Mouse (Mus musculus) midbrain, embryonic 11.5 days (tissue): ENCODE measurements around the gene Rapgef4. TPM values are rescaled to one million over a fixed set of nuclear protein-coding genes. Genes with fewer than 3 reads are reported as not detected.

Experiments used
- ATAC-seq: fragments of 200-750 bp; cut with Nextera tagmentation; 2 replicates; pipeline ENCODE4 v1.8.0; 2017; ENCODE audit warnings: moderate TSS enrichment, moderate library complexity; ENCODE audit not compliant: low FRiP score
- DNase-seq: peaks from one replicate; pipeline ENCODE4 v3.0.0; 2015; ENCODE audit warnings: low spot score; ENCODE audit errors: missing footprints
- H3K27ac ChIP-seq: fragments of 300-500 bp; sonication (generic); 2 replicates; pipeline ENCODE4 v1.5.1; 2014; ENCODE audit warnings: low read depth, low read length
- H3K27me3 ChIP-seq: fragments of 300-500 bp; sonication (generic); 2 replicates; pipeline ENCODE4 v1.6.1; 2014; ENCODE audit warnings: mild to moderate bottlenecking, low read length, moderate library complexity, mixed read lengths; ENCODE audit not compliant: control insufficient read depth, insufficient read depth
- H3K36me3 ChIP-seq: fragments of 300-500 bp; sonication (generic); 2 replicates; pipeline ENCODE4 v1.6.1; 2014; ENCODE audit warnings: mild to moderate bottlenecking, low read length, moderate library complexity, mixed read lengths; ENCODE audit not compliant: control insufficient read depth, insufficient read depth
- H3K4me1 ChIP-seq: fragments of 300-500 bp; sonication (generic); 2 replicates; pipeline ENCODE4 v1.6.1; 2014; ENCODE audit warnings: low read length; ENCODE audit not compliant: control insufficient read depth, insufficient read depth
- H3K4me2 ChIP-seq: fragments of 300-500 bp; sonication (generic); 2 replicates; pipeline ENCODE4 v1.6.1; 2014; ENCODE audit warnings: mild to moderate bottlenecking, moderate library complexity
- H3K4me3 ChIP-seq: fragments of 300-500 bp; sonication (generic); 2 replicates; pipeline ENCODE4 v1.5.1; 2014; ENCODE audit warnings: low read depth, low read length
- H3K9ac ChIP-seq: fragments of 300-500 bp; sonication (generic); 2 replicates; pipeline ENCODE4 v1.6.1; 2014; ENCODE audit warnings: low read length
- H3K9me3 ChIP-seq: fragments of 300-500 bp; sonication (generic); 2 replicates; pipeline ENCODE4 v1.6.1; 2016; ENCODE audit warnings: low read length; ENCODE audit not compliant: control insufficient read depth
- WGBS: fragments of 180-500 bp; shearing (Covaris S2); extraction: QIAGEN DNeasy Blood & Tissue Kit; methylation state at CpG from one replicate; pipeline ENCODE4 v1.1.7; 2014; 5-methylcytosine and 5-hydroxymethylcytosine counted together
- polyA plus RNA-seq: library from polyadenylated mRNA; unstranded; fragments of >200 nt; fragmentation: Nextera tagmentation; extraction: Ambion mirVana; gene quantifications from 2 replicates; pipeline ENCODE4 v1.2.1, GENCODE M21; 2014

Rapgef4 gene
- polyA plus RNA-seq, 1 experiment from 2014 or later: 2.0 TPM

- H3K4me3 ChIP-seq: no peak overlapping the region
- H3K27ac ChIP-seq: no peak overlapping the region
- no peak for DNase-seq
- H3K27me3 ChIP-seq: no peaks in the 10 kb centered on the region
- WGBS: 90% methylated on average over 2 of the region's 2 CpGs
- no peaks in the 10 kb centered on the region for H3K36me3 ChIP-seq
- H3K9ac ChIP-seq: no peak overlapping the region
- no peak for ATAC-seq
- no peaks in the 10 kb centered on the region for H3K9me3 ChIP-seq
- H3K4me1 ChIP-seq: peaks cover 3% of the 10 kb centered on the region; the same call in 1 of the 2 replicates
- no peak overlapping the region for H3K4me2 ChIP-seq
These were observed 109.0 kb downstream of the Rapgef4 start for GRCm38 (mm10) chr2:72090061-72090460.

- H3K27ac ChIP-seq: no peak overlapping the region
- no peaks in the 10 kb centered on the region for H3K9me3 ChIP-seq
- H3K4me3 ChIP-seq: no peak overlapping the region
- no peak overlapping the region for H3K4me2 ChIP-seq
- H3K9ac ChIP-seq: no peak overlapping the region
- no peak for DNase-seq
- H3K27me3 ChIP-seq: no peaks in the 10 kb centered on the region
- ATAC-seq: no peak
- no peaks in the 10 kb centered on the region for H3K36me3 ChIP-seq
- peaks cover 3% of the 10 kb centered on the region; the same call in 1 of the 2 replicates for H3K4me1 ChIP-seq
- 73% methylated on average over 3 of the region's 3 CpGs for WGBS
These were observed 111.0 kb downstream of the Rapgef4 start for GRCm38 (mm10) chr2:72092046-72092445.

- Histone ChIP-seq H3K36me3 (no peaks in the 10 kb centered on the region), H3K4me2 (no peak overlapping the region), H3K27ac (no peak overlapping the region), H3K9ac (no peak overlapping the region), H3K27me3 (no peaks in the 10 kb centered on the region), H3K4me3 (no peak overlapping the region), H3K9me3 (no peaks in the 10 kb centered on the region), H3K4me1 (peaks cover 3% of the 10 kb centered on the region; the same call in 1 of the 2 replicates)
- ATAC-seq (no peak), DNase-seq (no peak)
- 84% methylated on average over 20 of the region's 20 CpGs for WGBS
These were observed 112.5 kb downstream of the Rapgef4 start for GRCm38 (mm10) chr2:72093402-72094037.

- 90% methylated on average over 8 of the region's 8 CpGs for WGBS
- H3K9ac ChIP-seq: no peak overlapping the region
- H3K36me3 ChIP-seq: no peaks in the 10 kb centered on the region
- H3K4me2 ChIP-seq: no peak overlapping the region
- no peak overlapping the region for H3K27ac ChIP-seq
- H3K4me1 ChIP-seq: peaks cover 3% of the 10 kb centered on the region; the same call in 1 of the 2 replicates
- no peaks in the 10 kb centered on the region for H3K9me3 ChIP-seq
- DNase-seq: no peak
- no peak for ATAC-seq
- no peak overlapping the region for H3K4me3 ChIP-seq
- no peaks in the 10 kb centered on the region for H3K27me3 ChIP-seq
These were observed 113.0 kb downstream of the Rapgef4 start for GRCm38 (mm10) chr2:72094038-72094437.

- 91% methylated on average over 7 of the region's 7 CpGs for WGBS
- no peak overlapping the region for H3K4me2 ChIP-seq
- no peak overlapping the region for H3K27ac ChIP-seq
- H3K9me3 ChIP-seq: no peaks in the 10 kb centered on the region
- no peaks in the 10 kb centered on the region for H3K27me3 ChIP-seq
- H3K4me3 ChIP-seq: no peak overlapping the region
- no peaks in the 10 kb centered on the region for H3K36me3 ChIP-seq
- no peak for DNase-seq
- peaks cover 3% of the 10 kb centered on the region; the same call in 1 of the 2 replicates for H3K4me1 ChIP-seq
- no peak overlapping the region for H3K9ac ChIP-seq
- no peak for ATAC-seq
These were observed 113.4 kb downstream of the Rapgef4 start for GRCm38 (mm10) chr2:72094446-72094845.

GRCm38 (mm10) chr2:72095002-72095401, 114.0 kb downstream of the Rapgef4 start:
- no peak overlapping the region for H3K9ac ChIP-seq
- H3K4me2 ChIP-seq: no peak overlapping the region
- no peaks in the 10 kb centered on the region for H3K27me3 ChIP-seq
- no peak overlapping the region for H3K4me3 ChIP-seq
- no peak overlapping the region for H3K27ac ChIP-seq
- peaks cover 3% of the 10 kb centered on the region; the same call in 1 of the 2 replicates for H3K4me1 ChIP-seq
- DNase-seq (no peak), ATAC-seq (no peak)
- WGBS: 63% methylated on average over 6 of the region's 6 CpGs
- no peaks in the 10 kb centered on the region for H3K36me3 ChIP-seq
- H3K9me3 ChIP-seq: no peaks in the 10 kb centered on the region

- Histone ChIP-seq H3K9me3 (no peaks in the 10 kb centered on the region), H3K36me3 (no peaks in the 10 kb centered on the region), H3K4me1 (peaks cover 3% of the 10 kb centered on the region; the same call in 1 of the 2 replicates), H3K27ac (no peak overlapping the region), H3K27me3 (no peaks in the 10 kb centered on the region), H3K4me3 (no peak overlapping the region), H3K9ac (no peak overlapping the region), H3K4me2 (no peak overlapping the region)
- DNase-seq: no peak
- WGBS: 40% methylated on average over 3 of the region's 3 CpGs
- ATAC-seq: no peak
These were observed 115.3 kb downstream of the Rapgef4 start for GRCm38 (mm10) chr2:72096345-72096744.

- Histone ChIP-seq H3K4me2 (no peak overlapping the region), H3K36me3 (no peaks in the 10 kb centered on the region), H3K27ac (no peak overlapping the region), H3K9me3 (no peaks in the 10 kb centered on the region), H3K4me1 (no peaks in the 10 kb centered on the region), H3K9ac (no peak overlapping the region), H3K4me3 (no peak overlapping the region), H3K27me3 (no peaks in the 10 kb centered on the region)
- ATAC-seq (no peak), DNase-seq (no peak)
- 88% methylated on average over 8 of the region's 8 CpGs for WGBS
These were observed 117.3 kb downstream of the Rapgef4 start for GRCm38 (mm10) chr2:72098366-72098765.

GRCm38 (mm10) chr2:72104604-72105003, 123.6 kb downstream of the Rapgef4 start:
- 89% methylated on average over 8 of the region's 8 CpGs for WGBS
- Histone ChIP-seq H3K36me3 (no peaks in the 10 kb centered on the region), H3K27me3 (no peaks in the 10 kb centered on the region), H3K9ac (no peak overlapping the region), H3K4me1 (0 out of 2 replicates have a peak, but pooled peaks cover 2% of the 10 kb centered on the region), H3K27ac (no peak overlapping the region), H3K4me3 (no peak overlapping the region), H3K9me3 (no peaks in the 10 kb centered on the region), H3K4me2 (no peak overlapping the region)
- no peak for ATAC-seq
- DNase-seq: no peak
